ENCODE assay signal across 25 mouse cellular contexts in genomic region chr13:31695725-31696124, GRCm38 (mm10).
A peak's percentile ranks its signal among the peaks of the same experiment; 100 is the strongest.
DNase-seq lines count a peak whose midpoint lies in the region; ATAC-seq and TF ChIP-seq lines count a peak whose summit lies in the region.
"Had no signal": no experiment of that assay in that cellular context is flagged by ENCODE, and none has a peak within 500 bp of the region (broad histone marks: within the 10 kb centered on the region; RNA-seq: fewer than 3 reads in every experiment).

No protein-coding gene starts in this region.

- ATAC-seq in embryonic facial prominence, embryonic 14.5 days (ENCODE audit: low read depth), result no peak
- ATAC-seq in forebrain, postnatal 0 days, result no peak; the same call in 1 of the 2 replicates
- ATAC-seq in forebrain, embryonic 12.5 days (ENCODE audit: low FRiP score), result no peak
- ATAC-seq in midbrain, embryonic 16.5 days, result peak; percentile 78; the same call in 1 of the 2 replicates
- no peak for ATAC-seq in midbrain, embryonic 14.5 days (ENCODE audit: low FRiP score, low TSS enrichment)
- ATAC-seq: activated CD4-positive, CD25-positive, alpha-beta regulatory T cell, adult 4 months; hindbrain, postnatal 0 days; inflammation-experienced regulatory T-cells, adult 6 months; intestine, embryonic 16.5 days had no signal

- no peak overlapping the region for H3K27ac ChIP-seq in embryonic facial prominence, embryonic 14.5 days (replicated peaks; ENCODE audit: low read depth, low read length)
- H3K27ac ChIP-seq in embryonic facial prominence, embryonic 10.5 days (replicated peaks), result no peak overlapping the region
- no peak overlapping the region for H3K27ac ChIP-seq in forebrain, postnatal 0 days (ENCODE audit: low read depth, low read length)
- no peak overlapping the region for H3K27ac ChIP-seq in forebrain, embryonic 12.5 days
- H3K27ac ChIP-seq in midbrain, embryonic 16.5 days (ENCODE audit: low read length), result no peak overlapping the region
- no peak overlapping the region for H3K27ac ChIP-seq in midbrain, embryonic 14.5 days (replicated peaks; ENCODE audit: low read depth, low read length)
- H3K27ac ChIP-seq: embryonic facial prominence, embryonic 12.5 days; heart, adult 2 months; heart, embryonic 10.5 days; heart, embryonic 13.5 days; hindbrain, embryonic 14.5 days; hindbrain, postnatal 0 days had no signal

- H3K27me3 ChIP-seq in embryonic facial prominence, embryonic 14.5 days (replicated peaks; ENCODE audit: control insufficient read depth, insufficient read depth, low read length), result no peaks in the 10 kb centered on the region
- H3K27me3 ChIP-seq in embryonic facial prominence, embryonic 10.5 days (replicated peaks; ENCODE audit: low read depth, poor library complexity, severe bottlenecking), result no peaks in the 10 kb centered on the region
- H3K27me3 ChIP-seq in forebrain, postnatal 0 days (ENCODE audit: insufficient read depth, low read length), result no peaks in the 10 kb centered on the region
- H3K27me3 ChIP-seq in forebrain, embryonic 12.5 days, result no peaks in the 10 kb centered on the region
- no peaks in the 10 kb centered on the region for H3K27me3 ChIP-seq in midbrain, embryonic 16.5 days (ENCODE audit: control insufficient read depth, insufficient read depth, low read depth, low read length)
- H3K27me3 ChIP-seq in midbrain, embryonic 14.5 days (ENCODE audit: control insufficient read depth, insufficient read depth, low read length), result no peaks in the 10 kb centered on the region
- H3K27me3 ChIP-seq: embryonic facial prominence, embryonic 12.5 days; heart, embryonic 13.5 days had no signal

- no peaks in the 10 kb centered on the region for H3K4me1 ChIP-seq in embryonic facial prominence, embryonic 14.5 days (ENCODE audit: control insufficient read depth, insufficient read depth, low read length)
- no peaks in the 10 kb centered on the region for H3K4me1 ChIP-seq in embryonic facial prominence, embryonic 10.5 days
- H3K4me1 ChIP-seq in forebrain, postnatal 0 days (ENCODE audit: insufficient read depth), result no peaks in the 10 kb centered on the region
- H3K4me1 ChIP-seq in forebrain, embryonic 12.5 days, result no peaks in the 10 kb centered on the region
- no peaks in the 10 kb centered on the region for H3K4me1 ChIP-seq in midbrain, embryonic 16.5 days (ENCODE audit: control insufficient read depth, insufficient read depth, low read length)
- no peaks in the 10 kb centered on the region for H3K4me1 ChIP-seq in midbrain, embryonic 14.5 days (ENCODE audit: control insufficient read depth, insufficient read depth, low read length)
- H3K4me1 ChIP-seq: embryonic facial prominence, embryonic 12.5 days; heart, embryonic 10.5 days; heart, embryonic 13.5 days had no signal

- WGBS in embryonic facial prominence, embryonic 14.5 days, result 64% methylated on average over 7 of the region's 7 CpGs
- WGBS in embryonic facial prominence, embryonic 10.5 days, result 75% methylated on average over 7 of the region's 7 CpGs
- WGBS in forebrain, postnatal 0 days, result 24% methylated on average over 7 of the region's 7 CpGs
- 43% methylated on average over 7 of the region's 7 CpGs for WGBS in forebrain, embryonic 12.5 days
- WGBS in midbrain, embryonic 16.5 days, result 31% methylated on average over 7 of the region's 7 CpGs
- 39% methylated on average over 7 of the region's 7 CpGs for WGBS in midbrain, embryonic 14.5 days

- no peak overlapping the region for H3K9ac ChIP-seq in embryonic facial prominence, embryonic 14.5 days (ENCODE audit: low read depth, low read length)
- H3K9ac ChIP-seq in forebrain, postnatal 0 days, result no peak overlapping the region
- H3K9ac ChIP-seq in forebrain, embryonic 12.5 days, result no peak overlapping the region
- H3K9ac ChIP-seq in midbrain, embryonic 16.5 days (ENCODE audit: low read depth, low read length), result no peak overlapping the region
- no peak overlapping the region for H3K9ac ChIP-seq in midbrain, embryonic 14.5 days (replicated peaks; ENCODE audit: low read length)
- H3K9ac ChIP-seq: embryonic facial prominence, embryonic 12.5 days; heart, embryonic 13.5 days; hindbrain, embryonic 14.5 days had no signal

- no peak overlapping the region for H3K4me3 ChIP-seq in embryonic facial prominence, embryonic 14.5 days (ENCODE audit: low read depth, low read length)
- no peak overlapping the region for H3K4me3 ChIP-seq in embryonic facial prominence, embryonic 10.5 days
- H3K4me3 ChIP-seq in forebrain, postnatal 0 days (ENCODE audit: low read depth, low read length), result no peak overlapping the region
- H3K4me3 ChIP-seq in forebrain, embryonic 12.5 days (replicated peaks), result no peak overlapping the region
- H3K4me3 ChIP-seq in midbrain, embryonic 16.5 days (ENCODE audit: low read depth, low read length), result no peak overlapping the region
- H3K4me3 ChIP-seq in midbrain, embryonic 14.5 days (replicated peaks; ENCODE audit: low read depth, low read length), result no peak overlapping the region
- H3K4me3 ChIP-seq: embryonic facial prominence, embryonic 12.5 days; erythroblast, embryonic 14.5 days; heart, adult 2 months; heart, embryonic 10.5 days; heart, embryonic 13.5 days had no signal

- TF ChIP-seq CTCF in forebrain, postnatal 0 days (IDR thresholded peaks at IDR 0.05; ENCODE audit: low read depth), result no peak

- H3K4me2 ChIP-seq in embryonic facial prominence, embryonic 14.5 days (ENCODE audit: low read depth, low read length), result no peak overlapping the region
- no peak overlapping the region for H3K4me2 ChIP-seq in forebrain, postnatal 0 days (ENCODE audit: low read depth)
- no peak overlapping the region for H3K4me2 ChIP-seq in forebrain, embryonic 12.5 days
- H3K4me2 ChIP-seq in midbrain, embryonic 16.5 days (ENCODE audit: low read length), result no peak overlapping the region
- no peak overlapping the region for H3K4me2 ChIP-seq in midbrain, embryonic 14.5 days (ENCODE audit: low read length)
- H3K4me2 ChIP-seq: embryonic facial prominence, embryonic 12.5 days; heart, embryonic 13.5 days; hindbrain, embryonic 14.5 days had no signal

- H3K9me3 ChIP-seq in embryonic facial prominence, embryonic 14.5 days (ENCODE audit: control insufficient read depth, low read length), result no peaks in the 10 kb centered on the region
- no peaks in the 10 kb centered on the region for H3K9me3 ChIP-seq in embryonic facial prominence, embryonic 10.5 days
- no peaks in the 10 kb centered on the region for H3K9me3 ChIP-seq in forebrain, postnatal 0 days (ENCODE audit: low read length)
- H3K9me3 ChIP-seq in forebrain, embryonic 12.5 days, result no peaks in the 10 kb centered on the region
- H3K9me3 ChIP-seq in midbrain, embryonic 16.5 days (replicated peaks; ENCODE audit: control insufficient read depth, low read length, poor library complexity, severe bottlenecking), result no peaks in the 10 kb centered on the region
- no peaks in the 10 kb centered on the region; the same call in 1 of the 2 replicates for H3K9me3 ChIP-seq in midbrain, embryonic 14.5 days (ENCODE audit: control insufficient read depth, low read length)
- H3K9me3 ChIP-seq: embryonic facial prominence, embryonic 12.5 days; heart, embryonic 10.5 days; heart, embryonic 13.5 days had no signal

- no peaks in the 10 kb centered on the region for H3K36me3 ChIP-seq in embryonic facial prominence, embryonic 14.5 days (ENCODE audit: control insufficient read depth, insufficient read depth, low read length)
- no peaks in the 10 kb centered on the region for H3K36me3 ChIP-seq in embryonic facial prominence, embryonic 10.5 days (replicated peaks)
- H3K36me3 ChIP-seq in forebrain, postnatal 0 days (ENCODE audit: insufficient read depth), result no peaks in the 10 kb centered on the region
- H3K36me3 ChIP-seq in forebrain, embryonic 12.5 days (replicated peaks), result no peaks in the 10 kb centered on the region
- H3K36me3 ChIP-seq in midbrain, embryonic 16.5 days (ENCODE audit: control insufficient read depth, insufficient read depth, low read length), result no peaks in the 10 kb centered on the region
- no peaks in the 10 kb centered on the region for H3K36me3 ChIP-seq in midbrain, embryonic 14.5 days (ENCODE audit: control insufficient read depth, insufficient read depth, low read length)
- H3K36me3 ChIP-seq: embryonic facial prominence, embryonic 12.5 days; heart, embryonic 10.5 days; heart, embryonic 13.5 days had no signal

- peak; percentile 24 for DNase-seq in embryonic facial prominence, embryonic 14.5 days (ENCODE audit: low spot score)
- DNase-seq in embryonic facial prominence, embryonic 10.5 days (ENCODE audit: low spot score), result no peak
- DNase-seq in forebrain, postnatal 0 days, result peak; percentile 4
- no peak for DNase-seq in midbrain, embryonic 14.5 days
- DNase-seq: adrenal gland, adult 8-10 months; adrenal gland, postnatal 25 days; cerebellum, adult 18-20 months; cerebellum, adult 9-10 months; cerebellum, postnatal 14 days; gastrocnemius, postnatal 10 days; gastrocnemius, postnatal 36 days; heart, adult 2 months; heart, postnatal 14 days; heart, postnatal 4 days had no signal

Comparison
In these comparisons a context has a peak if more than half of its experiments do, and no peak if none do; other contexts are left out.
1. DNase-seq: peak in embryonic facial prominence, embryonic 14.5 days (single experiment) and forebrain, postnatal 0 days (single experiment); none in embryonic facial prominence, embryonic 10.5 days (single experiment) and midbrain, embryonic 14.5 days (single experiment).